Mouse (Mus musculus): ENCODE measurements around the gene Map3k21. TPM values are rescaled to one million over a fixed set of nuclear protein-coding genes. Genes with fewer than 3 reads are reported as not detected.

The Map3k21 gene
- 2.2 and 3.7 TPM in 2 replicates for total RNA-seq (2014; rRNA removed)
- 0.87 and 0.89 TPM in 2 replicates for polyA plus RNA-seq (2015; fragmentation: Nextera tagmentation; extraction: Ambion mirVana)

DNA sequence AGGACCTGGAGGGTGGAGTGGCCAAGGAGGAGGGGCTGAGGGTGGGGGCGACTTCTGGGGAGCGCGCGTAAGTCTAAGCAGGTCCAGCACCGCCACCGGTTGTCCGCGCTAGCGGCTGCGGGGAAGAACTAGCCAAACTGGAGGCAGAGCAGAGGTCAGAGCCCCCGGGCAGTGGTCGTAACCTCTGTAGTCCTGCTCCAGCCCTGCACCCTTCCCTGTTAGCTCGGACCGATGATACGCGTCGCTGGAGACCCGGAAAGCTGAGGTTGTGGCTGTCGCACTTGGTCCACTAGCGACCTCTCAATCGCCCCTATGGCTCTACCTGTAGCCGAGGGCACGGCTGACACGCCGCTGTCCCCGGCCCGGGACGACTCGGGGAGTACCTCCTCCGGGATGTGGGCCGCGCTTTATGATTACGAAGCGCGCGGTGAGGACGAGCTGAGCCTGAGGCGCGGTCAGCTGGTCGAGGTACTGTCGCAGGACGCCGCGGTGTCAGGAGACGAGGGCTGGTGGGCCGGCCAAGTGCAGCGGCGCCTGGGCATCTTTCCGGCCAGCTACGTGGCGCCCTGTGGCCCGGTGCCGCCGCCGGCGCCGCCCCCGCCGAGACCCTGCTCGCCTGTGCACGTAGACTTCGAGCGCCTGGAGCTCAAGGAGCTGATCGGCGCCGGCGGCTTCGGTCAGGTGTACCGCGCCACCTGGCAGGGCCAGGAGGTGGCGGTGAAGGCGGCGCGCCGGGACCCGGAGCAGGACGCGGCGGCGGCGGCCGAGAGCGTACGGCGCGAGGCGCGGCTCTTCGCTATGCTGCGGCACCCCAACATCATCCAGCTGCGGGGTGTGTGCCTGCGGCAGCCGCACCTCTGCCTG is at the start of gene Map3k21:
Gene Map3k21, plus strand, starts transcription at position 86 of the 864 bp plus-strand sequence.
- Histone ChIP-seq H3K4me3 (ENCODE audit: low read length) (peak within 1 kb of the TSS; percentile 57), H3K27ac (no peak within 1 kb of the TSS), H3K9ac (replicated peaks; ENCODE audit: low read length) (peak within 1 kb of the TSS; percentile 63), H3K4me1 (ENCODE audit: insufficient read depth, low read length) (0 out of 2 replicates have a peak, but pooled peaks cover 6% of the 10 kb centered on the region), H3K27me3 (ENCODE audit: insufficient read depth, low read length) (peaks cover 29% of the 10 kb centered on the region), H3K36me3 (ENCODE audit: insufficient read depth, low read length) (no peaks in the 10 kb centered on the region), H3K9me3 (ENCODE audit: low read length) (no peaks in the 10 kb centered on the region), H3K4me2 (ENCODE audit: low read depth, low read length) (peak within 1 kb of the TSS; percentile 98)
- peak; percentile 64 for ATAC-seq
- peak; percentile 48 for DNase-seq (ENCODE audit: low spot score)
- no peak for TF ChIP-seq CTCF (IDR thresholded peaks at IDR 0.05; ENCODE audit: low read depth)
- 1% methylated on average over 86 of the region's 93 CpGs for WGBS

GRCm38 (mm10) chr8:125866125-125866524 is 44.1 kb upstream of the Map3k21 start:
- Histone ChIP-seq H3K27ac (no peak overlapping the region), H3K4me1 (ENCODE audit: insufficient read depth, low read length) (no peaks in the 10 kb centered on the region), H3K9ac (replicated peaks; ENCODE audit: low read length) (no peak overlapping the region), H3K4me3 (ENCODE audit: low read length) (no peak overlapping the region), H3K4me2 (ENCODE audit: low read depth, low read length) (no peak overlapping the region), H3K27me3 (ENCODE audit: insufficient read depth, low read length) (no peaks in the 10 kb centered on the region), H3K9me3 (ENCODE audit: low read length) (no peaks in the 10 kb centered on the region), H3K36me3 (ENCODE audit: insufficient read depth, low read length) (no peaks in the 10 kb centered on the region)
- DNase-seq (ENCODE audit: low spot score): no peak
- WGBS: 80% methylated on average over 12 of the region's 12 CpGs
- no peak for ATAC-seq
- peak; percentile 36 for TF ChIP-seq CTCF (IDR thresholded peaks at IDR 0.05; ENCODE audit: low read depth)

DNA sequence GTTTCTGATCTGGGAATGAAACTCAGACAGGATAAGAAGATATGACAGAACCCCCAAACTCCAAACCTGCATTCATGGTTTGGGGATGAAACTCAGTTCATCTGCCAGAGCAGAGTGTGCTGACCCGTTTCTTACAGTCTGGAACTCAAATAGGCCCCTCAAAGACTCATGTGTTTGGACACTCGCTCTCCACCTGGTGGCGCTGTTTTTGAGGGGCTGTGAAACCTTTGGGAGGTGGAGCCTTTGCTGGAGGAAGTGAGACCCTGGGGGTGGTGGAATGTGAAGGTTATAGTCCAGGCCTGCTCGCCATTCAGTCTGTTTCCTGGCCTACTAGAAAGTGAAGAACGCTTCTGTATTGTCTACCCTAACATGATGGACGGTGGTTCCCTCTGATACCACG is 41.7 kb upstream of the Map3k21 start:
- no peaks in the 10 kb centered on the region for H3K27me3 ChIP-seq (ENCODE audit: insufficient read depth, low read length)
- WGBS: 72% methylated on average over 7 of the region's 7 CpGs
- no peak for DNase-seq (ENCODE audit: low spot score)

GRCm38 (mm10) chr8:125869739-125870138 is 40.5 kb upstream of the Map3k21 start:
- DNase-seq (ENCODE audit: low spot score): no peak
- WGBS: 80% methylated on average over 3 of the region's 3 CpGs
- no peak overlapping the region for H3K27ac ChIP-seq

More for the DNA sequence above, 41.7 kb upstream of the Map3k21 start:
- TF ChIP-seq CTCF (IDR thresholded peaks at IDR 0.05; ENCODE audit: low read depth): peak; percentile 55
- H3K36me3 ChIP-seq (ENCODE audit: insufficient read depth, low read length): no peaks in the 10 kb centered on the region
- no peaks in the 10 kb centered on the region for H3K4me1 ChIP-seq (ENCODE audit: insufficient read depth, low read length)
- H3K27ac ChIP-seq: no peak overlapping the region
- no peak overlapping the region for H3K9ac ChIP-seq (replicated peaks; ENCODE audit: low read length)
- H3K4me3 ChIP-seq (ENCODE audit: low read length): no peak overlapping the region
- no peaks in the 10 kb centered on the region for H3K9me3 ChIP-seq (ENCODE audit: low read length)
- H3K4me2 ChIP-seq (ENCODE audit: low read depth, low read length): no peak overlapping the region
- no peak for ATAC-seq

GRCm38 (mm10) chr8:125870179-125870702 is 40.0 kb upstream of the Map3k21 start:
- WGBS: 35% methylated on average over 6 of the region's 6 CpGs
- H3K9me3 ChIP-seq (ENCODE audit: low read length): no peaks in the 10 kb centered on the region
- no peak for TF ChIP-seq CTCF (IDR thresholded peaks at IDR 0.05; ENCODE audit: low read depth)
- no peak overlapping the region for H3K4me3 ChIP-seq (ENCODE audit: low read length)
- DNase-seq (ENCODE audit: low spot score): no peak
- 0 out of 2 replicates have a peak overlapping the region, but pooled peaks have one; percentile 2 for H3K27ac ChIP-seq
- H3K4me1 ChIP-seq (ENCODE audit: insufficient read depth, low read length): no peaks in the 10 kb centered on the region
- no peak overlapping the region for H3K4me2 ChIP-seq (ENCODE audit: low read depth, low read length)
- no peaks in the 10 kb centered on the region for H3K27me3 ChIP-seq (ENCODE audit: insufficient read depth, low read length)
- no peak overlapping the region for H3K9ac ChIP-seq (replicated peaks; ENCODE audit: low read length)
- ATAC-seq: no peak
- no peaks in the 10 kb centered on the region for H3K36me3 ChIP-seq (ENCODE audit: insufficient read depth, low read length)

More at GRCm38 (mm10) chr8:125869739-125870138, 40.5 kb upstream of the Map3k21 start:
- no peak overlapping the region for H3K4me3 ChIP-seq (ENCODE audit: low read length)
- H3K9me3 ChIP-seq (ENCODE audit: low read length): no peaks in the 10 kb centered on the region
- ATAC-seq: no peak
- H3K9ac ChIP-seq (replicated peaks; ENCODE audit: low read length): no peak overlapping the region
- no peaks in the 10 kb centered on the region for H3K27me3 ChIP-seq (ENCODE audit: insufficient read depth, low read length)
- H3K4me2 ChIP-seq (ENCODE audit: low read depth, low read length): no peak overlapping the region
- no peaks in the 10 kb centered on the region for H3K36me3 ChIP-seq (ENCODE audit: insufficient read depth, low read length)
- no peaks in the 10 kb centered on the region for H3K4me1 ChIP-seq (ENCODE audit: insufficient read depth, low read length)
- TF ChIP-seq CTCF (IDR thresholded peaks at IDR 0.05; ENCODE audit: low read depth): no peak

DNA sequence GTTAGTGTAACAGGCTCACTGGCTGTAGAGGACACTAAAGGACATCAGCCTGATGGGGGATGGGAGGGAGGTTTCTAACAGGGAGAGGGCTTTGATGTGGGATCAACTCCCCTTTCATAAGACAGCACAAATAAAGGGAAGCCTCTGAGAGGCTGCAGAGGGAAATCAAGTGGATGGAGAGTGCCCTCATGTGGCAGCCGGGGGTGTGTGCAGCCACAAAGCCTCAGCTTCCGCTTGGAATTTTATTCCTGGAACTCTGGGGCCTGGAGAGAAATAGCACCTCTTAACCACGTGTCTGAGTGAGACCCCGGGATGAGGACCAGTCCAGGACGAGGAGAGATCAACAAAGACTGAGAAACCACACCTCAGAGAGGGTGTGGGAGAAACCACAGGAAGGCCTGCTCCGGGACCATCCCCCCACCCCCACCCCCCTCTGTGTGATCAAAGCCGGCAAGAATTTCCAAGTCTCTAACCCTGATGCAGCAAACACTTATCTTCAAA is 39.4 kb upstream of the Map3k21 start:
- no peak overlapping the region for H3K9ac ChIP-seq (replicated peaks; ENCODE audit: low read length)
- 4% methylated on average over 7 of the region's 7 CpGs for WGBS
- DNase-seq (ENCODE audit: low spot score): peak; percentile 87
- no peak overlapping the region for H3K4me2 ChIP-seq (ENCODE audit: low read depth, low read length)
- H3K36me3 ChIP-seq (ENCODE audit: insufficient read depth, low read length): no peaks in the 10 kb centered on the region
- no peaks in the 10 kb centered on the region for H3K27me3 ChIP-seq (ENCODE audit: insufficient read depth, low read length)
- no peaks in the 10 kb centered on the region for H3K9me3 ChIP-seq (ENCODE audit: low read length)
- peak; percentile 85 for ATAC-seq
- H3K4me3 ChIP-seq (ENCODE audit: low read length): no peak overlapping the region
- TF ChIP-seq CTCF (IDR thresholded peaks at IDR 0.05; ENCODE audit: low read depth): peak; percentile 93
- 0 out of 2 replicates have a peak overlapping the region, but pooled peaks have one; percentile 2 for H3K27ac ChIP-seq
- no peaks in the 10 kb centered on the region for H3K4me1 ChIP-seq (ENCODE audit: insufficient read depth, low read length)

All from hindbrain, postnatal 0 days (tissue).